Mouse (Mus musculus) midbrain, embryonic 16.5 days (tissue): ENCODE results near the gene Slc2a10. TPM values are rescaled to one million over a fixed set of nuclear protein-coding genes. Genes with fewer than 3 reads are reported as not detected.

Experiments used
- ATAC-seq: fragments of 200-750 bp; cut with Nextera tagmentation; 2 replicates; pipeline ENCODE4 v1.8.0; 2017; ENCODE audit warnings: moderate TSS enrichment
- H3K27ac ChIP-seq: fragments of 300-500 bp; sonication (generic); 2 replicates; pipeline ENCODE4 v1.5.1; 2014; ENCODE audit warnings: mild to moderate bottlenecking, low read length, mixed read lengths
- H3K27me3 ChIP-seq: fragments of 300-500 bp; sonication (generic); 2 replicates; pipeline ENCODE4 v1.6.1; 2014; ENCODE audit warnings: low read depth, low read length, mixed read lengths; ENCODE audit not compliant: control insufficient read depth, insufficient read depth
- H3K36me3 ChIP-seq: fragments of 300-500 bp; sonication (generic); 2 replicates; pipeline ENCODE4 v1.6.1; 2014; ENCODE audit warnings: mild to moderate bottlenecking, low read length, moderate library complexity, mixed read lengths; ENCODE audit not compliant: control insufficient read depth, insufficient read depth
- H3K4me1 ChIP-seq: fragments of 300-500 bp; sonication (generic); 2 replicates; pipeline ENCODE4 v1.6.1; 2014; ENCODE audit warnings: mild to moderate bottlenecking, low read length, mixed read lengths; ENCODE audit not compliant: control insufficient read depth, insufficient read depth
- H3K4me2 ChIP-seq: fragments of 300-500 bp; sonication (generic); 2 replicates; pipeline ENCODE4 v1.6.1; 2014; ENCODE audit warnings: mild to moderate bottlenecking, low read length, mixed read lengths
- H3K4me3 ChIP-seq: fragments of 300-500 bp; sonication (generic); 2 replicates; pipeline ENCODE4 v1.5.1; 2014; ENCODE audit warnings: low read depth, mild to moderate bottlenecking, low read length, moderate library complexity, mixed read lengths
- H3K9ac ChIP-seq: fragments of 300-500 bp; sonication (generic); 2 replicates; pipeline ENCODE4 v1.6.1; 2014; ENCODE audit warnings: low read depth, low read length, mixed read lengths
- H3K9me3 ChIP-seq: fragments of 300-500 bp; sonication (generic); replicated peaks from 2 replicates; pipeline ENCODE4 v1.6.1; 2014; ENCODE audit warnings: mild to moderate bottlenecking, low read length, mixed read lengths; ENCODE audit not compliant: control insufficient read depth, poor library complexity, severe bottlenecking
- WGBS: fragments of 180-500 bp; shearing (Covaris S2); extraction: QIAGEN DNeasy Blood & Tissue Kit; methylation state at CpG from one replicate; pipeline ENCODE4 v1.1.7; 2014; 5-methylcytosine and 5-hydroxymethylcytosine counted together
- polyA plus RNA-seq: library from polyadenylated mRNA; unstranded; fragments of >200 nt; fragmentation: Nextera tagmentation; extraction: Ambion mirVana; gene quantifications from 2 replicates; pipeline ENCODE4 v1.2.1, GENCODE M21; 2015

The Slc2a10 gene
- polyA plus RNA-seq, 1 experiment from 2014 or later = 1.9 TPM

GRCm38 (mm10) chr2:165512426-165512825 lies 8.8 kb downstream of the Slc2a10 start:
- no peak overlapping the region for H3K9ac ChIP-seq
- no peak overlapping the region for H3K4me3 ChIP-seq
- H3K27me3 ChIP-seq = no peaks in the 10 kb centered on the region
- H3K4me2 ChIP-seq = no peak overlapping the region
- no peak overlapping the region for H3K27ac ChIP-seq
- ATAC-seq = no peak
- peaks cover 13% of the 10 kb centered on the region for H3K4me1 ChIP-seq
- H3K9me3 ChIP-seq = no peaks in the 10 kb centered on the region
- H3K36me3 ChIP-seq = no peaks in the 10 kb centered on the region
- 57% methylated on average over 7 of the region's 7 CpGs for WGBS

GRCm38 (mm10) chr2:165512870-165513600 lies 9.4 kb downstream of the Slc2a10 start:
- Histone ChIP-seq H3K36me3 (no peaks in the 10 kb centered on the region), H3K27me3 (no peaks in the 10 kb centered on the region), H3K4me1 (peaks cover 13% of the 10 kb centered on the region), H3K4me2 (no peak overlapping the region), H3K9ac (no peak overlapping the region), H3K4me3 (no peak overlapping the region), H3K9me3 (no peaks in the 10 kb centered on the region), H3K27ac (no peak overlapping the region)
- WGBS = 31% methylated on average over 11 of the region's 11 CpGs
- ATAC-seq = no peak

- Histone ChIP-seq H3K4me3 (no peak overlapping the region), H3K4me2 (no peak overlapping the region), H3K27me3 (no peaks in the 10 kb centered on the region), H3K36me3 (no peaks in the 10 kb centered on the region), H3K9me3 (no peaks in the 10 kb centered on the region), H3K27ac (no peak overlapping the region), H3K9ac (no peak overlapping the region), H3K4me1 (peaks cover 13% of the 10 kb centered on the region)
- 97% methylated on average over 20 of the region's 20 CpGs for WGBS
- ATAC-seq = no peak
Observed at GRCm38 (mm10) chr2:165515178-165515728, 11.7 kb downstream of the Slc2a10 start.

GRCm38 (mm10) chr2:165525609-165526008 lies 22.0 kb downstream of the Slc2a10 start:
- Histone ChIP-seq H3K4me2 (no peak overlapping the region), H3K4me3 (no peak overlapping the region), H3K27me3 (no peaks in the 10 kb centered on the region), H3K9me3 (no peaks in the 10 kb centered on the region), H3K9ac (no peak overlapping the region), H3K27ac (no peak overlapping the region), H3K36me3 (no peaks in the 10 kb centered on the region), H3K4me1 (no peaks in the 10 kb centered on the region)
- ATAC-seq = no peak
- WGBS = 55% methylated on average over 4 of the region's 4 CpGs

GRCm38 (mm10) chr2:165529106-165529505 lies 25.5 kb downstream of the Slc2a10 start:
- H3K9me3 ChIP-seq = no peaks in the 10 kb centered on the region
- H3K27me3 ChIP-seq = no peaks in the 10 kb centered on the region
- H3K4me3 ChIP-seq = no peak overlapping the region
- no peak overlapping the region for H3K27ac ChIP-seq
- H3K9ac ChIP-seq = no peak overlapping the region
- H3K4me1 ChIP-seq = no peaks in the 10 kb centered on the region
- 21% methylated on average over 8 of the region's 8 CpGs for WGBS
- no peak overlapping the region for H3K4me2 ChIP-seq
- ATAC-seq = no peak
- no peaks in the 10 kb centered on the region for H3K36me3 ChIP-seq

- Histone ChIP-seq H3K9ac (no peak overlapping the region), H3K4me3 (no peak overlapping the region), H3K36me3 (no peaks in the 10 kb centered on the region), H3K9me3 (no peaks in the 10 kb centered on the region), H3K4me1 (no peaks in the 10 kb centered on the region), H3K27ac (no peak overlapping the region), H3K27me3 (no peaks in the 10 kb centered on the region), H3K4me2 (no peak overlapping the region)
- no peak for ATAC-seq
- 53% methylated on average over 6 of the region's 6 CpGs for WGBS
Observed at GRCm38 (mm10) chr2:165533789-165534188, 30.2 kb downstream of the Slc2a10 start.

GRCm38 (mm10) chr2:165540975-165541374 lies 37.4 kb downstream of the Slc2a10 start:
- Histone ChIP-seq H3K27ac (no peak overlapping the region), H3K36me3 (no peaks in the 10 kb centered on the region), H3K4me1 (peaks cover 5% of the 10 kb centered on the region; the same call in 1 of the 2 replicates), H3K9me3 (no peaks in the 10 kb centered on the region), H3K9ac (no peak overlapping the region), H3K4me3 (no peak overlapping the region), H3K4me2 (no peak overlapping the region), H3K27me3 (no peaks in the 10 kb centered on the region)
- 92% methylated on average over 3 of the region's 3 CpGs for WGBS
- no peak for ATAC-seq

GRCm38 (mm10) chr2:165542939-165543669 lies 39.5 kb downstream of the Slc2a10 start:
- Histone ChIP-seq H3K27me3 (no peaks in the 10 kb centered on the region), H3K9me3 (no peaks in the 10 kb centered on the region), H3K4me2 (no peak overlapping the region), H3K27ac (peak overlapping the region; percentile 5; the same call in 1 of the 2 replicates), H3K36me3 (no peaks in the 10 kb centered on the region), H3K4me3 (no peak overlapping the region), H3K9ac (0 out of 2 replicates have a peak overlapping the region, but pooled peaks have one; percentile 0), H3K4me1 (peaks cover 5% of the 10 kb centered on the region; the same call in 1 of the 2 replicates)
- WGBS = 27% methylated on average over 13 of the region's 13 CpGs
- no peak for ATAC-seq

GRCm38 (mm10) chr2:165543670-165544016 lies 40.1 kb downstream of the Slc2a10 start:
- Histone ChIP-seq H3K4me3 (no peak overlapping the region), H3K9ac (no peak overlapping the region), H3K4me2 (no peak overlapping the region), H3K27ac (no peak overlapping the region), H3K4me1 (peaks cover 5% of the 10 kb centered on the region; the same call in 1 of the 2 replicates), H3K9me3 (no peaks in the 10 kb centered on the region), H3K36me3 (no peaks in the 10 kb centered on the region), H3K27me3 (no peaks in the 10 kb centered on the region)
- ATAC-seq = no peak
- 65% methylated on average over 10 of the region's 10 CpGs for WGBS
